Mouse (Mus musculus): ENCODE data around the gene Dnajc10. TPM values are rescaled to one million over a fixed set of nuclear protein-coding genes. Genes with fewer than 3 reads are reported as not detected.

Gene Dnajc10
- polyA plus RNA-seq (2015; fragmentation: Nextera tagmentation; extraction: Ambion mirVana) = 22.9 and 26.1 TPM in 2 replicates

DNA sequence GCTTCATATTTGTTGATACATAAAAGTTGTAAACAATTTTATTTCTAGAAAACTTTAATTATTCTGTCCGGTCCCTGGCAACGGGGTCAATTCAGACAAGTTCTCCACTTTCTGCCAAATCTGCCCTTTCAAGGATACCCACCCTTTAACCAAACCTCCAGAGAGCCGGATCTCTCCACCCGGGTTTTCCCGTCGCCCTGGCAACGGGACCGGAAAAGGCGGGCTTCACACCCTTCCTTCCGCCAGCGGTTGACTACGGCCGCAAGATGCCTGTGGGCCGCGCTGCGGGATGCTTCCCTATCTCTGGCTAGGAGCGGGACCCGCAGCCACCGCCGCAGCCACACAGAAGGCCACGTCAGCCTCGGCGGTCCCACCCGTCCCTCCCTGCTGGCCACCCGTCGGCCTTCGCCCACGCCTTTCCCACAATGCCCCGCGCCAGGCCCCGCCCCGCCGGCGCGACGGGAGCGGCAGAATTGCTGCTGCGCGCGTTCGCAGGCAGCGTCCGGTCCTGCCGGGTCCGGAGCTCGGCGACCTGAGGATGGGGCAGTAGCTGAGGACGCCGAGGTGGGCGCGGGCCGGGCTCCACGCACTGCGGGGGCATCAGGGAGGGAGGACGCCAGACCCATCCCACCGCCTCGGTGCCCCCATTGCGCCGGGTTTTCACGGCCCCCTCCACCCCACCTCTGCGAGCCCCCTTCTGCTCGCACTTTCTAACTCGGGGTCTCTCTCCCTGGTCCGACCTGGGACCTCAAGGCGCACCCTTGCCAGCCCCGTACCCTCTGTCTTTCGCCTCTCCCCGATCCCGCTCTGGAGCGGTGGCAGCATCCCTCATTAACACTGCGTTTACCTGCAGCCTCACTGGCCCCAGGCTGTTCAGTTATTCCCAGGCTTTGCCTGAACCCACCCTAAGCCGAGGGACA is at the start of gene Dnajc10:
Gene Dnajc10 (plus strand): TSS at position 225 of the 920 bp plus-strand sequence.
- no peaks in the 10 kb centered on the region for H3K9me3 ChIP-seq (ENCODE audit: control insufficient read depth)
- H3K36me3 ChIP-seq (ENCODE audit: control insufficient read depth, insufficient read depth) = peaks cover 7% of the 10 kb centered on the region; the same call in 1 of the 2 replicates
- WGBS = under 1% methylated on average over 72 of the region's 72 CpGs
- H3K4me3 ChIP-seq (ENCODE audit: low read depth, low read length) = peak within 1 kb of the TSS; percentile 96
- no peaks in the 10 kb centered on the region for H3K27me3 ChIP-seq (replicated peaks; ENCODE audit: control insufficient read depth, insufficient read depth, low read length)
- no peaks in the 10 kb centered on the region for H3K4me1 ChIP-seq (replicated peaks; ENCODE audit: control insufficient read depth, insufficient read depth, low read length)
- peak within 1 kb of the TSS; percentile 94 for H3K4me2 ChIP-seq (replicated peaks; ENCODE audit: low read depth)
- peak; percentile 12; the same call in 1 of the 2 replicates for TF ChIP-seq CTCF (IDR thresholded peaks at IDR 0.05; ENCODE audit: low read depth)
- H3K27ac ChIP-seq (ENCODE audit: low read depth, low read length) = peak within 1 kb of the TSS; percentile 84
- peak within 1 kb of the TSS; percentile 85 for H3K9ac ChIP-seq (ENCODE audit: low read depth, low read length)
- peak; percentile 94 for ATAC-seq

DNA sequence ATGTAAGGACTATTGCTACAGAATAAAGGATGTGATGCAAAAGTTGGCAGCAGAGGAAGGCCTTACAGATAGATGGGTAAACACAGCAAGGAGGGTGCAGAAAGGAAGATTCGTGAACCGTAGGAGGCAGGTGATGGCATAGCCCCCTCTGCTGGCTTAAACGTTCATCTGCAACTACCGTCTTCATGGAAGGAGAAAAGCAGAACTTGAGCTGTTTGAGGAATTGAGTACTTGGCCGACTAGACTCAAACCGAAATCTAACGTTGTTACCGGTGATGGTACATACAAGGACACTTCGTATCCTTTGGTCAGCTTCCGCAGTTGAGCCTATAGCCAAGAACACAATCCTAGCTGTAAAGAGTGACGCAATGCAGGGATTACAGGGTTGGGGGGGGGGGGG is 48.4 kb upstream of the Dnajc10 start:
- H3K36me3 ChIP-seq (ENCODE audit: control insufficient read depth, insufficient read depth) = no peaks in the 10 kb centered on the region
- no peaks in the 10 kb centered on the region for H3K27me3 ChIP-seq (replicated peaks; ENCODE audit: control insufficient read depth, insufficient read depth, low read length)
- 17% methylated on average over 11 of the region's 11 CpGs for WGBS
- no peak overlapping the region for H3K4me3 ChIP-seq (ENCODE audit: low read depth, low read length)
- H3K9ac ChIP-seq (ENCODE audit: low read depth, low read length) = no peak overlapping the region
- ATAC-seq = peak; percentile 22; the same call in 1 of the 2 replicates
- no peaks in the 10 kb centered on the region for H3K4me1 ChIP-seq (replicated peaks; ENCODE audit: control insufficient read depth, insufficient read depth, low read length)
- H3K9me3 ChIP-seq (ENCODE audit: control insufficient read depth) = no peaks in the 10 kb centered on the region
- H3K27ac ChIP-seq (ENCODE audit: low read depth, low read length) = no peak overlapping the region
- H3K4me2 ChIP-seq (replicated peaks; ENCODE audit: low read depth) = peak overlapping the region; percentile 43
- TF ChIP-seq CTCF (IDR thresholded peaks at IDR 0.05; ENCODE audit: low read depth) = peak; percentile 93

DNA sequence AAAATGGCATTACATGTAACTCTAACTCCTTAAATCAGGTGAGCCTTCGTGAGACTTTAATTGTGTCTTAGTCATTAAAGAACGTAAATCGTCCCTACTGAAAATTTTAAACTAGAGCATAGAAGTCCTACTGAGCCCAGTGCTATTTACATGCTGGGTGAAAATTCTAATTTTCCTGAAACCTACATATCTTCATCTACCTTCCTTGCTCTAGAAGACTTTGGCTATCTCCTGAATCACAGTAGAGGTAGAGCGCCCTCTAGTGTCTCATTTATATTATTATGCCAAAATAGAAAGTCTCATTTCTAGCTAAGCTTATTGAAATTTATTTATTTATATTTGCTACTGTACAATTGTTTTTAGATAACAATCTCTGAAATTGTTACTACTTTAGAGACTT is 47.2 kb upstream of the Dnajc10 start:
- Histone ChIP-seq H3K4me3 (ENCODE audit: low read depth, low read length) (no peak overlapping the region), H3K27ac (ENCODE audit: low read depth, low read length) (no peak overlapping the region), H3K27me3 (replicated peaks; ENCODE audit: control insufficient read depth, insufficient read depth, low read length) (no peaks in the 10 kb centered on the region), H3K36me3 (ENCODE audit: control insufficient read depth, insufficient read depth) (no peaks in the 10 kb centered on the region), H3K4me1 (replicated peaks; ENCODE audit: control insufficient read depth, insufficient read depth, low read length) (no peaks in the 10 kb centered on the region), H3K9ac (ENCODE audit: low read depth, low read length) (no peak overlapping the region), H3K4me2 (replicated peaks; ENCODE audit: low read depth) (no peak overlapping the region), H3K9me3 (ENCODE audit: control insufficient read depth) (no peaks in the 10 kb centered on the region)
- peak; percentile 79 for TF ChIP-seq CTCF (IDR thresholded peaks at IDR 0.05; ENCODE audit: low read depth)
- WGBS = 58% methylated on average over 4 of the region's 4 CpGs
- no peak for ATAC-seq

DNA sequence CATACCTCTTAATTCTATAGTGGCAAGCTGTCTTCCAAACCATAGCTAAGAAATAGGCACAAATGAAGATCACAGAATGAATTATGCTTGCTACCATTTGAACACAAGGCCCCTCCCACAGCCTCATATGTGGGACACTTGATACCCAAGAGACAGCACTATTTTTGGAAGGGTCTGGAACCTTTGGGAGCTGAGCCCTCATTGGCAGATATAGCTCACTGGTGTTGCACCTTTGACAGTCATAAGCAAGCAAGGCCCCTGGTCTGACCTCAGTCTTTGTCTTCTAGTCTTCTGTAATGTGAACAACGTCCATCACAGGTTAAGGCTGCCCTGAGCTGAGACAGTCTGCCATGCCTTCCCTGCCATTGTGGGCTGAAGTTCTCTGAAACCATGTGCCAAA is 43.8 kb upstream of the Dnajc10 start:
- Histone ChIP-seq H3K36me3 (ENCODE audit: control insufficient read depth, insufficient read depth) (no peaks in the 10 kb centered on the region), H3K4me3 (ENCODE audit: low read depth, low read length) (no peak overlapping the region), H3K4me2 (replicated peaks; ENCODE audit: low read depth) (no peak overlapping the region), H3K27ac (ENCODE audit: low read depth, low read length) (no peak overlapping the region), H3K4me1 (replicated peaks; ENCODE audit: control insufficient read depth, insufficient read depth, low read length) (no peaks in the 10 kb centered on the region), H3K27me3 (replicated peaks; ENCODE audit: control insufficient read depth, insufficient read depth, low read length) (no peaks in the 10 kb centered on the region), H3K9me3 (ENCODE audit: control insufficient read depth) (no peaks in the 10 kb centered on the region), H3K9ac (ENCODE audit: low read depth, low read length) (no peak overlapping the region)
- TF ChIP-seq CTCF (IDR thresholded peaks at IDR 0.05; ENCODE audit: low read depth) = no peak
- no peak for ATAC-seq
- WGBS = 78% methylated on average over 1 of the region's 1 CpGs

DNA sequence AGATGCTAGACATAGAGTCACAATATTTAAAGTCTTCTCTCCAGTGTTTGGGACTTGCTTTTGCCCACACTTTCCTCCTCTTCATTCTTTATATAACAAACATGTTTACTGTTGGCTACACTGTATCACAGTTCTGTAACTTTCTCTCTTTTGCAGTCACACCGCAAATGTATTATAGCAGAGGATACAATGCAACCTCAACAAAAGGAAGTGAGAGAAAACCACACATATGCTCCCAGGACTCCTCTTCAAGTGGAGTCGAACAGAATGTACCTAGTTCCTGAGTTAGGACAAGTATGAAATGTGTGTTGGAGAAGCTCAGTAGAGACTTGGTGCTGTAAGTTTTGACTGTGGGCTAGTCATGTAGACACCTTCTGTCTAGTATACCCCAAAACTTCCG is 42.2 kb upstream of the Dnajc10 start:
- H3K36me3 ChIP-seq (ENCODE audit: control insufficient read depth, insufficient read depth) = no peaks in the 10 kb centered on the region
- H3K4me2 ChIP-seq (replicated peaks; ENCODE audit: low read depth) = no peak overlapping the region
- no peak overlapping the region for H3K9ac ChIP-seq (ENCODE audit: low read depth, low read length)
- WGBS = 83% methylated on average over 3 of the region's 3 CpGs
- H3K4me1 ChIP-seq (replicated peaks; ENCODE audit: control insufficient read depth, insufficient read depth, low read length) = no peaks in the 10 kb centered on the region
- H3K27ac ChIP-seq (ENCODE audit: low read depth, low read length) = no peak overlapping the region
- no peak for ATAC-seq
- H3K9me3 ChIP-seq (ENCODE audit: control insufficient read depth) = no peaks in the 10 kb centered on the region
- no peak for TF ChIP-seq CTCF (IDR thresholded peaks at IDR 0.05; ENCODE audit: low read depth)
- H3K4me3 ChIP-seq (ENCODE audit: low read depth, low read length) = no peak overlapping the region
- no peaks in the 10 kb centered on the region for H3K27me3 ChIP-seq (replicated peaks; ENCODE audit: control insufficient read depth, insufficient read depth, low read length)

DNA sequence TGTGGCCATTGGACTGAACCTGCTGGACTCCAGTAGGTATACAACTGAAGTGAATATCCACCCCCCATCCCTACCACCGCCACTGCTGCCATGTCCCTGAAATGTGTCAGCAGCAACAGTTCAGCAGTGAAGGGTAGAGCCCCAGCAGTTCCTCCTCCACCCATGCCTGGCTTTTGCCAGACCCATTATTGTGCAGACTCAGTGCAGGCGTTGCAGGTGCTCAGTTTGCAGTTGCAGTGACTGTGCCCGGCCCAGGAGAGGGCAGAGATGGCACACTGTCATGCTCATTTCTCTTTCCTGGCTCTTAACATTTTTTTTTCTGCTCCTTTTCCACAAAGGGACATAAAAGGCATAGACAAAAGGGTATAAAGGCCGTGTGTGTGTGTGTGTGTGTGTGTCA is 41.5 kb upstream of the Dnajc10 start:
- no peak for ATAC-seq
- Histone ChIP-seq H3K27ac (ENCODE audit: low read depth, low read length) (no peak overlapping the region), H3K9me3 (ENCODE audit: control insufficient read depth) (no peaks in the 10 kb centered on the region), H3K27me3 (replicated peaks; ENCODE audit: control insufficient read depth, insufficient read depth, low read length) (no peaks in the 10 kb centered on the region), H3K4me2 (replicated peaks; ENCODE audit: low read depth) (no peak overlapping the region), H3K9ac (ENCODE audit: low read depth, low read length) (no peak overlapping the region), H3K4me1 (replicated peaks; ENCODE audit: control insufficient read depth, insufficient read depth, low read length) (no peaks in the 10 kb centered on the region), H3K4me3 (ENCODE audit: low read depth, low read length) (no peak overlapping the region), H3K36me3 (ENCODE audit: control insufficient read depth, insufficient read depth) (no peaks in the 10 kb centered on the region)
- 79% methylated on average over 4 of the region's 4 CpGs for WGBS
- peak; percentile 13; the same call in 1 of the 2 replicates for TF ChIP-seq CTCF (IDR thresholded peaks at IDR 0.05; ENCODE audit: low read depth)
